Mouse (Mus musculus): ENCODE measurements at regions not wholly inside any gene's neighbourhood (a gene's known extent, or its start where the extent isn't known, plus 50 kb on each side); places are given as distances from the start of the nearest gene placed in this dataset.

DNA sequence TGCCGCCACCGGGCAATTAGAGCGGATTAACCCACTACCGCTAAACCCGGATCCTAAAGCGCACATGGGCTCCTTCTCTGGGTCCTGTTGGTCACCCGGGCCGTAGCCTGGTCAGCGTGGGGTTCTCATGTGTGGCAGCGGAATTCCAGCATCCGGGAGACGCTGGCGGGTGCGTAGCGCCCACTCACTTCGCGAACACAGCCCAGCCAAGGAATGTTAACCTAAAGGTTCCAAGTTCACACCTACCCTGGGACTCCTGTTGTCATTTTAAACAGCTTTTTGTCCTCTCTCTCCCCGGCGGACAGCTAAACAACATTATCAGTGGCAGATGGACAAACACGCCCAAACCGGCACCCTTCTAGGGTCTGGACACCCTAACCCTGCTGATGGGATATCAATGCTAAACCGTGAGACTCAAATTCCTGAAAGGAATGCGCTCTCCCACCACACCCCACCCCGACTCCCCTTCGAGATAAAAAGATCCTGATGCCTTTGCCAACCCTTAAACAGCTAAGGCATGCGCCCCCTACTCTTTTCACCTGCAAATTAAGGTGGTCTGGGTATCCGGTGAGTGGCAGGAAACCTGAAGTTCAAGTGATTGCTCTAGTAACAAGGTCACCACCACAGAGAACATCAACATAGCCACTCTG, 49.8 kb upstream of the Fcgr1 start:
- DNase-seq, result no peak

More for the DNA sequence above, 49.8 kb upstream of the Fcgr1 start:
- ATAC-seq (ENCODE audit: insufficient read depth), result no peak
- peaks cover 29% of the 10 kb centered on the region for H3K27me3 ChIP-seq (ENCODE audit: insufficient read depth, low read length)
- 1% methylated on average over 27 of the region's 27 CpGs for WGBS
- TF ChIP-seq CTCF (IDR thresholded peaks at IDR 0.05; ENCODE audit: low read depth), result no peak
- H3K4me3 ChIP-seq (ENCODE audit: low read depth, low read length), result no peak overlapping the region
- H3K9me3 ChIP-seq (ENCODE audit: low read depth, low read length), result no peaks in the 10 kb centered on the region
- no peak overlapping the region for H3K4me2 ChIP-seq
- no peaks in the 10 kb centered on the region for H3K36me3 ChIP-seq (ENCODE audit: insufficient read depth)
- no peak overlapping the region for H3K27ac ChIP-seq (ENCODE audit: low read depth)
- H3K4me1 ChIP-seq (ENCODE audit: insufficient read depth), result no peaks in the 10 kb centered on the region
- H3K9ac ChIP-seq, result no peak overlapping the region
